In genomic region chr7:101311061-101311460, GRCm38 (mm10) we compare ENCODE assay signal across 8 mouse cellular contexts. TPM values are rescaled to one million over a fixed set of nuclear protein-coding genes. Genes with fewer than 3 reads are reported as not detected.
DNase-seq lines count a peak whose midpoint lies in the region; ATAC-seq and TF ChIP-seq lines count a peak whose summit lies in the region.

No protein-coding gene starts in this region.

- WGBS in lung, postnatal 0 days = 38% methylated on average over 2 of the region's 2 CpGs
- 30% methylated on average over 2 of the region's 2 CpGs for WGBS in forebrain, embryonic 13.5 days
- 23% methylated on average over 2 of the region's 2 CpGs for WGBS in liver, embryonic 11.5 days

- no peaks in the 10 kb centered on the region for H3K36me3 ChIP-seq in lung, postnatal 0 days (ENCODE audit: insufficient read depth, low read length)
- H3K36me3 ChIP-seq in forebrain, embryonic 13.5 days (ENCODE audit: poor library complexity, severe bottlenecking) = no peaks in the 10 kb centered on the region
- H3K36me3 ChIP-seq in liver, embryonic 11.5 days (ENCODE audit: control insufficient read depth, insufficient read depth, low read length) = no peaks in the 10 kb centered on the region
- H3K36me3 ChIP-seq in splenic B cell, adult 2 months (ENCODE audit: control insufficient read depth, insufficient read depth, low read length, poor library complexity, severe bottlenecking) = no peaks in the 10 kb centered on the region

- peak overlapping the region; percentile 64 for H3K4me2 ChIP-seq in lung, postnatal 0 days (replicated peaks; ENCODE audit: low read depth, low read length)
- peak overlapping the region; percentile 63 for H3K4me2 ChIP-seq in forebrain, embryonic 13.5 days
- peak overlapping the region; percentile 67 for H3K4me2 ChIP-seq in liver, embryonic 11.5 days

- no peak for TF ChIP-seq CTCF in lung, postnatal 0 days (IDR thresholded peaks at IDR 0.05)

- no peaks in the 10 kb centered on the region for H3K27me3 ChIP-seq in lung, postnatal 0 days (replicated peaks; ENCODE audit: insufficient read depth, low read length)
- H3K27me3 ChIP-seq in forebrain, embryonic 13.5 days = no peaks in the 10 kb centered on the region
- no peaks in the 10 kb centered on the region for H3K27me3 ChIP-seq in liver, embryonic 11.5 days (replicated peaks; ENCODE audit: control insufficient read depth, insufficient read depth, low read length)
- H3K27me3 ChIP-seq in splenic B cell, adult 2 months (ENCODE audit: control insufficient read depth, insufficient read depth, low read length, poor library complexity, severe bottlenecking) = no peaks in the 10 kb centered on the region

- peak; percentile 9 for DNase-seq in lung, postnatal 0 days (ENCODE audit: low spot score)
- DNase-seq in lung, adult 18-20 months = no peak
- no peak for DNase-seq in liver, embryonic 11.5 days (ENCODE audit: low spot score)
- peak; percentile 66 for DNase-seq in splenic B cell, adult 2 months (ENCODE audit: low read depth, low spot score)
- DNase-seq in ovary, postnatal 10 days (ENCODE audit: low spot score) = no peak
- DNase-seq in embryo, embryonic 10 days (ENCODE audit: low spot score) = no peak
- DNase-seq in cerebellum, adult 8-10 months = no peak

- ATAC-seq in lung, postnatal 0 days = no peak
- ATAC-seq in forebrain, embryonic 13.5 days = no peak
- ATAC-seq in liver, embryonic 11.5 days (replicated peaks; ENCODE audit: low FRiP score) = no peak

- peak overlapping the region; percentile 54 for H3K4me3 ChIP-seq in lung, postnatal 0 days (ENCODE audit: low read depth, low read length)
- H3K4me3 ChIP-seq in forebrain, embryonic 13.5 days = peak overlapping the region; percentile 66
- H3K4me3 ChIP-seq in liver, embryonic 11.5 days (ENCODE audit: low read depth, low read length) = peak overlapping the region; percentile 58

- TF ChIP-seq EP300 in lung, postnatal 0 days (IDR thresholded peaks at IDR 0.05) = no peak; the same call in 1 of the 2 replicates

- no peaks in the 10 kb centered on the region for H3K9me3 ChIP-seq in lung, postnatal 0 days (ENCODE audit: low read length)
- no peaks in the 10 kb centered on the region for H3K9me3 ChIP-seq in forebrain, embryonic 13.5 days (replicated peaks)
- H3K9me3 ChIP-seq in liver, embryonic 11.5 days (ENCODE audit: control insufficient read depth, low read length) = no peaks in the 10 kb centered on the region

- no peak overlapping the region for H3K9ac ChIP-seq in lung, postnatal 0 days (replicated peaks; ENCODE audit: low read depth)
- H3K9ac ChIP-seq in forebrain, embryonic 13.5 days = no peak overlapping the region
- peak overlapping the region; percentile 31 for H3K9ac ChIP-seq in liver, embryonic 11.5 days (ENCODE audit: low read depth, low read length)

- 0 out of 2 replicates have a peak overlapping the region, but pooled peaks have one; percentile 98 for H3K27ac ChIP-seq in lung, postnatal 0 days (ENCODE audit: low read length)
- peak overlapping the region; percentile 31; the same call in 1 of the 2 replicates for H3K27ac ChIP-seq in forebrain, embryonic 13.5 days
- H3K27ac ChIP-seq in liver, embryonic 11.5 days (ENCODE audit: low read depth, low read length) = no peak overlapping the region

- H3K4me1 ChIP-seq in lung, postnatal 0 days (ENCODE audit: insufficient read depth, low read depth, low read length) = no peaks in the 10 kb centered on the region
- no peaks in the 10 kb centered on the region; the same call in 1 of the 2 replicates for H3K4me1 ChIP-seq in forebrain, embryonic 13.5 days
- peaks cover 12% of the 10 kb centered on the region for H3K4me1 ChIP-seq in liver, embryonic 11.5 days (replicated peaks; ENCODE audit: control insufficient read depth, insufficient read depth, low read length)

RNA-seq across cellular contexts. Expression of gene Stard10, which starts 5.8 kb away (rescaled TPM):
- polyA plus RNA-seq in lung, postnatal 0 days (2015; fragmentation: Nextera tagmentation; extraction: Ambion mirVana) = 40.3 and 46.3 TPM in 2 replicates
- polyA plus RNA-seq in forebrain, embryonic 13.5 days (2015; fragmentation: Nextera tagmentation; extraction: Ambion mirVana) = 4.4 and 4.6 TPM in 2 replicates
- 86.4 and 93.9 TPM in 2 replicates for polyA plus RNA-seq in liver, embryonic 11.5 days (2014; fragmentation: Nextera tagmentation; extraction: Ambion mirVana)

RNA-seq across cellular contexts. Expression of gene Atg16l2, which starts 9.0 kb away (rescaled TPM):
- polyA plus RNA-seq in lung, postnatal 0 days (2015; fragmentation: Nextera tagmentation; extraction: Ambion mirVana) = 12.9 and 17.1 TPM in 2 replicates
- 14.4 and 14.5 TPM in 2 replicates for polyA plus RNA-seq in forebrain, embryonic 13.5 days (2015; fragmentation: Nextera tagmentation; extraction: Ambion mirVana)
- polyA plus RNA-seq in liver, embryonic 11.5 days (2014; fragmentation: Nextera tagmentation; extraction: Ambion mirVana) = 5.7 and 6.4 TPM in 2 replicates

RNA-seq across cellular contexts. Expression of gene Arap1, which starts 36.8 kb away (rescaled TPM):
- polyA plus RNA-seq in lung, postnatal 0 days (2015; fragmentation: Nextera tagmentation; extraction: Ambion mirVana) = 105 and 110 TPM in 2 replicates
- 4.8 and 6.0 TPM in 2 replicates for polyA plus RNA-seq in forebrain, embryonic 13.5 days (2015; fragmentation: Nextera tagmentation; extraction: Ambion mirVana)
- 33.8 and 33.9 TPM in 2 replicates for polyA plus RNA-seq in liver, embryonic 11.5 days (2014; fragmentation: Nextera tagmentation; extraction: Ambion mirVana)

Comparison
In these comparisons a context has a peak if more than half of its experiments do, and no peak if none do; other contexts are left out.
1. DNase-seq: peak in lung, postnatal 0 days (single experiment) and splenic B cell, adult 2 months (single experiment); none in lung, adult 18-20 months (0 of 2), liver, embryonic 11.5 days (single experiment), ovary, postnatal 10 days (single experiment), embryo, embryonic 10 days (single experiment) and cerebellum, adult 8-10 months (single experiment).
2. Peak in every context shown above with its lines, with median percentiles within 50 percentile points of each other: H3K4me2 ChIP-seq and H3K4me3 ChIP-seq.